Mouse (Mus musculus): ENCODE measurements around the gene Col27a1.
"Not testable (repeated sequence)": the region's sequence is repeated elsewhere in the genome, so short reads cannot be mapped to it uniquely, and the experiment has no call there.

Gene Col27a1

DNA sequence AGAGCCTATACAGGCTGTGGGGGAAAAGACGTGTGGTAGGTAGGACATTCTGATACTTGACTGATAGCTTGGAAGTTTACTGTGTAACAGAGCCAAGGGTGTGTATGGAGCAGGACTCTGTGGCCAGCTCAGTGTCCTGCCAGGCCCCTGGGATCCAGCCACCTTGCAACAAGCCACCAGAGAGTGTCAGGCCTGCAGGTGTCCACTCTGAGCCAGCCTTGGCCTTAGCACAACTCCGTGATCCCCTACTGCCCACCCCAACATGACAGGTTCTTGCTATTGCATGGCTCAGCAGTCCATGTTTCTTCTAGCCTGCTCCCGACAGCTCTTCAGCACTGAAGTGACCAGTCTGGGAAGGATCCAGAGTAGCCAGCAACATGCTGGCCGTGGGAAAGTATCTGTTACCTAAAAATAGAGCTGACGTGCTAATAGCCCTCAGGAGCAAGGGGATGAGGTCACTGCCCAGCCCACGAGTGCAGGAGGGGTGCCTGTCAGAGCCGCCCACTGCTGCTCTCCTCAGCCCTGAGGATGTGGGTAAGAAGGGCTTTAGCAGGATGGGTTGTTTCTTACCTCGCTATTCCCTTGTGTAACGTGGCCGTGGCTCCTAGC is 96.5 kb downstream of the Col27a1 start:
- DNase-seq (ENCODE audit: low read depth, low spot score): no peak

DNA sequence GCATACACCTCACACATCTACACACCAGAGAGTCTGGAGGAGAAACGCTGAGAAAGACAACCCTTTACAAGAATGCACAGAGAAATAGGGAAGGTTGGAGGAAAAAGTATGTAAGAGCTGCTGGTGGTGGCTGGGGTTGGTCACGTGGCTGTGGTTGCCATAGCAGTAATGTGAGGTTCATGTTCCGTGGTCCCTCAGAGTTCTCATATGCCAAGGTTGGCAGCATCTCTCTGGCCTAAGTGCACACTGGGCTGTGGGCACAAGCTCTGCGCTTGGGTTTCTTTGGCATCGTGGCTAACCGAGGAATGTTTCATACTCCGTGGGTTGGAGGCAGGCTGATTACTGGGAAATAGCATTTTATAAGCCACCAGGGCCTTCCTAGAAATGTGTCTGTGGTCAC is 97.6 kb downstream of the Col27a1 start:
- no peak for DNase-seq (ENCODE audit: low read depth, low spot score)

DNA sequence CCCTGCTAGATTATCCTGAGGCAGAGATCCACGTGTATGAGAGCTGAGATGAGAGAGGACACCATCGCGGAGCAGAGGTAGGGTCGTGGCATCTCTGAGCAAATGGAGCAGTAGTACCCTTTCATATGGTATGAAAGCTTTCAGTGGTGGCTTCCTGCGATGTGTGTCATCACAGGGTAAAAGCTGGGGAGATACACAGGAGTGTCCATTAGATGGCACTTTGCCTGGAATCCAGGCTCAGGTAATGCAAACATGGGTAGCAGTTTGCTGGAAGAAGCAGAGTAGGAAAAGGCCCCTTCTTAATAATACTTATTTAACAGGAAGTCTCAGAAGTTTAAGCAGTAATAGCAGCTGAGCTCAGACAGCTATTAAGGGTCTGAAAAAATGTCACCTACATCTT is 100.3 kb downstream of the Col27a1 start:
- no peak for DNase-seq (ENCODE audit: low read depth, low spot score)

DNA sequence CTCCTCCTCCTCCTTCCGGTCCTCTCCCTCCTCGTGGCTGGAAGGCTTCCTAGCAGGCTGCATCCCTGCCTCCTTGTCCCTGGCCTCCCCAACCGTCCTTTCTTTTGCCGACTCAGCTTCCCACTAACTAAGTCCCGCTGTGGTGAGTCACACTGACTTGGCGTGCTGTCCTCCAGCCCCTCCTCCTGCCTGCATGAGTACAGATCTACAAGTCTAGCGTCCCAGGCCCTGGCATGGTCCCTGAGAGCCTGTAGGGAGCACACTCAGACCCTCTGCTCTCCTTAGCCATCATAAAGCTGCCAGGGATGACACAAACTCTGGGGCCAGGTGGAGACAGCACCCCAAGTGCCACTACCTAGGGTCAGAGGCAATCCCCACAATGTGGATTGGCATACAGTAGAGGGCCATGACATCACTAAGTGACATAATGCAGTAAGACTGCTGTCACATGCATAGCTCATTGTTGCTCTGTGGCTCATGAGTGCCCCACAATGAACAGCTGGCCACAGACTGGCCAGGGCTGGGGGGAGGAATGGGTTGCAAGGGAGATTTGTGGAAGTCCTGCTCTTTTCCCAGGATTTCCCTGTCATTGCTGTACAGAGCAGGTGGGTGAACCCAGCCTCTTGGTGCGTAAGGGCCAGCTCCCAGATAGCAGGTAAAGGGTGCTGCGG is 102.4 kb downstream of the Col27a1 start:
- no peak for DNase-seq (ENCODE audit: low read depth, low spot score)

DNA sequence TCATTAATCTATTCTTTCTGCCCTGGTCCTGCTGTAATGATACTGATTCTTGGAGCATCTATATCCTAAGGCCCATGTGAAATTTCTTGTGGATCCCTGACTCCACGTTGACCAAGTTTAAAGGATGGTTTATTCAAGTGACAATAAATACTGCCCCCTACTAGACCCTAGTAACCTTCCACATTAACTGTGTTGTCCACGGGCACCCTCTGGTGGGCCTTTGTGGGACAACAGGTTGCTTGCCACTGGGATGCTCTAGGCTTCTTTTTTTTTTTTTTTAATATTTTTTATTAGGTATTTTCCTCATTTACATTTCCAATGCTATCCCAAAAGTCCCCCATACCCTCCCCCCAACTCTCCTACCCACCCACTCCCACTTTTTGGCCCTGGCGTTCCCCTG is 105.8 kb downstream of the Col27a1 start:
- not testable (repeated sequence) for DNase-seq (ENCODE audit: low read depth, low spot score)

DNA sequence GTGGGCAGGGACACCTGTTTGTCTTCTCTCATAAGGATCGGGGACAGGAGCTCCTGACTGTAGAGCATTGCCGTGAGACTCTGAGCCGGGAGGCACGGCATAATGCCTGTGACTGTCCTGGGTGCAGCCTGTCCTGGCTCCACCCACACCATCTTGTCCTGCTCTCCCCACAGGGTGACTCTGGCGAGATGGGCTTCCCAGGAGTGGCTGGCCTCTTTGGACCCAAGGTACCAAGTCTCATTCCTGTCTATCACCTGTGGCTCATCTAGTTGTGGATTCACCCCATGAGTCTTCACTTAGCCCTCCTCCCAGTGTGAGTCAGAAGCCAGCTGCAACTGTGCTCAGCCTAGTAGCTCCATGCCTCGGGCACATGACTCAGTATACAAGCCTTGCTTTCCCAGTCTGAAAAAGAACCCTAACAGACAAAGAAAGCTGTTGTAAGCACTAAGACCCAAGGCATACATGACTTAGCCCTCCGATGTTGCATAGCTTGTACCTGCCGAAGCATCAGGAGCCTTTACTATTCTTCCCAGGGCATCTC is 109.5 kb downstream of the Col27a1 start:
- no peak for DNase-seq (ENCODE audit: low read depth, low spot score)

DNA sequence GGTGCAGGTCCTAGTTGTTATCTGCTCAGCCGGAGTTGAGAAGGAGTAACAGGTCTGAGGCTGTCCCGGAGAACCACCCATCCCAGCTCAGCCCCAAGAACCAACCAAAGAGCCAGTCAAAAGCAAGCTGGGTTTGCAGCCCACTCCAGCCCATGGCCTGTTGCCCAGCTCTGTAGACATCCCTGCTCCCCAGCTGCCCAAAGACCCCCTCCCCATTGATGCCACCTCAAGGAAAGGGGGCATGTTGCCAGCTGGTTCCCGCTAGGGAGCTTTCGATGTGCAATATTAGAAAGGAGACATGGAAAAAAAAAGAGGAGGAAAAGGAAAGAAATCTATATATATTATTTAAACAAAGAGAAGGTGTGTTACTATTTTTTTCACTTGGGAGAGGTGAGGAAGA is 119.6 kb downstream of the Col27a1 start:
- DNase-seq (ENCODE audit: low read depth, low spot score): no peak

DNA sequence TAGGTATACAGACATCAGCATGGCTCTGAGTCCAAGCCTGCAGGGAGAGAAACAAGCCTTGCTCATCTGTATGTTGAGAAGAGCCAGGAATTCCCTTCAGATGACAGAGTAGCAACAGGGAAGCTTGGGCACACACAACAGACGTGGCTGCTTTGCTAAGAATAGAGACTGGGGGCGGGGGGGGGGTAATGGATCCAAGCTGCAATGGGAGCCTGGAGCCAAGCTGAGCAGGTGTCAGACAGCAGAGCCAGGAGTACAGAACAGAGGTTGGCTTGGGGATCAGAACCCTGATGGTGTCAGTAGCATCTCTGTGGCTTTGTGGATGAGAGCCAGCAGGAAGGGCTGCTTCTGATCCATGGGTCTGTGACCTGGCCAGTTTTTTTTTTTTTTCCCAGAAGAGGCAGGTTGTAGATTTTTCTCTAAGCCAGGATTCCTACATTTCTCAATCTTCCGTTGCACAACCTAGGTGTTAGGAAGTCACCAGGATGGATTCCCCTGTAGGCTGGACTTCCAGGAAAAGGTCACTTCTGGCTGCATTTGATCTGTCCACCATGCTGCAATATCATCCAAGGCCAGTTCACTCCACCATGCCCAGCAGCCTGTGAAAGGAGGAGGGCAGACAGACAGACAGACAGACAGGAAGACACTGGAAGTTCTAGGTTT is 124.7 kb downstream of the Col27a1 start:
- DNase-seq (ENCODE audit: low read depth, low spot score): no peak

DNA sequence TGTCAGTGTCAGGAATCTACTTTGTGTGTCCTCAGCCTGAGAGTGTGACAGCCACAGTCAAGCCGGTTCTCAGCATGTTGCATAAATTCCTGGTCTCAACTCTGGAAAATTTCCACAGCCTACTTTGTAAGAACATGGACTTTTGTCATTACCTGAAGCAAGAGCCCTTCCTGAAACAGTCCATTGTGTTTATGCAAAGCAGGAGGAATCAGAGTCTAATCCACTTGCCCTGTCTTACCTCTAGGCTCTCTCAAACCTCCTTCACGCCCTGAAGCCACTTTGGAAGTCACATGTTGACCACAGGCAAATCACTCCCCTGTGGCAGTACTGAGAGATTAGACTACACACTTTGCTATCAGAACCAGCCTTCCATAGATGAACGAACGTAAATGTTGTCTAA is 128.7 kb downstream of the Col27a1 start:
- no peak for DNase-seq (ENCODE audit: low read depth, low spot score)

DNA sequence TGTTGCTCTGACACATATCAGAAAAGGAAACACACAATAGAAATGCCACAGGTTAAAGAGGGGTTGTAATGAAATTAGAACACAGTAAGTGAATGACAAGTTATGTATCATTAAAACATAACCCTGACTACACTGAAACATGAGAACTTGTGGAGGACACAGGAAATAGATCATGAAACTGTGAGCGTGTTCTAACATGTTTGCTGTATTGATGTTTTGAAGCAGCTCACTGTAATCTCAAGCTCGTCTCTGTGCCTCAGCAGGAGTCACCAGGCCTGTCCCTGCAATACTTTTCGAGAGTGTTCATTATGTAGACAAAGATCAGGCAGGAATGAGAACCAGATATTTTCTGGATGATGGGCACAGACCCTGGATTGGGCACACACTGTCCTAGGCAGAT is 129.8 kb downstream of the Col27a1 start:
- DNase-seq (ENCODE audit: low read depth, low spot score): no peak

DNA sequence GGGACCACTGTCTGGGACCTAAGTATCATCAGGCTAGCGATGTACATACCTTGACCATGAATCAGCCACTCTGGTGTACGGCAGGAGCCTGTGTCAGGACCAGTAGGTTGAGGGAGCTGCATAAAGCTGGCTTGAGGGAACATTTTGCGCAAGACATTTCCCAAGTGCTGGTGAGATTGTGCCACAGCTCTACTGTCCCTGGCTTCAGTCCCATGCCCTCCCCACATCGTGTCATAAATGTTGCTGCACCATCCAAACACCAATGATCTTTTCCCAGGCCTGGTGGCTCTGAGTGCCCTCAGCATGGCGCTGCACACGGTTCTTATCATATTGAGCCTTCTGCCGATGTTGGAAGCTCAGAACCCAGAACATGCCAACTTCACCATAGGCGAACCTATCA is 130.5 kb downstream of the Col27a1 start, which contains the start of gene Orm1:
Orm1 (plus strand) TSS at position 266 of the 400 bp plus-strand sequence.
- no peak for DNase-seq (ENCODE audit: low read depth, low spot score)

DNA sequence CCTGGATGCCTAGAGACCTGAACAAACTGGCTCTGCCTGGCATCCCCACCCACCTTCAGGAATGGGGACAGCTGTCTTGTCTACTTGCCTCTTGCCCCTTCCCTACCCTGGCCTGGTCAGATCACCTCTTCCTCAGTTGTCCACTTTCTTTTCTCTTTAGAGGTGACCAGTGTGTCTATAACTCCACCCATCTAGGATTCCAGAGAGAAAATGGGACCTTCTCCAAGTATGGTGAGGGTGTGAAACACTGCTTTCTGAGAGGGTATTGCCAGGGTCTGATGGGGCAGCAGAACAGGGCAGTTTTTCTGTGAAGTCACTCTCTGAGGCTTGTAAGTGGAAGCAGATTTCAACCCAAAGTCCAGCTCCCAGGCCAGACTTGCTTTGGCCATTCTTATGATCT is 131.5 kb downstream of the Col27a1 start:
- DNase-seq (ENCODE audit: low read depth, low spot score): no peak

DNA sequence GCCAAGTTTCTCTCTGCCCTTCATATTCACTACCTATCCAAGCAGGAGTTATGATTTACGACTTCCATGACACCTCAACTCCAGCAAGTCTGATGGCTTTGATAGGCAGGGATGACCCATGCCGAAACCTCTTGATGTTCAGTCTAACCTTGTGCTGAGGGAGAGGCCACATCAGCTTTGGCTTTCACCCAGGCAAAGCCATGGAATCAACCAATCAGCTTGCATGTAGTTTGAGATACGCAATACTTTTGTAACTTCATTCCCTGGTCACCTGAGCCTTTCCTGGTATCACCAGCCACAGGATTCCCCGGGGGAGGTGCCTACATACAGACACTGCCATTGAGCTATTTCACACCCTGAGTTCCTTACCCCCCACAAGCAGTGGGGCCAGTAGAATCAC is 132.9 kb downstream of the Col27a1 start:
- no peak for DNase-seq (ENCODE audit: low read depth, low spot score)

DNA sequence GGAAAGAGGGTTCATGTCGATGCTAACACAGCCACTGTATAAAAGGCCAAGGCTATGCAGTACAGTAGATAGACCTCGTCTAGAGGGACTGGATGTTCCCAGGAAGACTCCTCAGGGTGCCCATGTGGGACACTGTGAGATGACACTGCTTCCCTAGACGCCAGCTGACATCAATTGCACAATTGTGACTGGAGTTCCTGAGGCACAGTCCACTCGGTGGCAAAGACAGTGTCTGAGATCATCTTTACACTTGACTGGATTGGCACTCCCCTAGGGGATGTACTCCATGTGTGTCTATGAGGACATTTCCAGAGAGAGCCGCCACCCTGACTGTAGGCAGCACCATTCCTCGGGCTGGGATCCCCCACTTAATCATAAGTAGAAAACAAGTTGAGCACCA is 134.7 kb downstream of the Col27a1 start:
- DNase-seq (ENCODE audit: low read depth, low spot score): no peak

DNA sequence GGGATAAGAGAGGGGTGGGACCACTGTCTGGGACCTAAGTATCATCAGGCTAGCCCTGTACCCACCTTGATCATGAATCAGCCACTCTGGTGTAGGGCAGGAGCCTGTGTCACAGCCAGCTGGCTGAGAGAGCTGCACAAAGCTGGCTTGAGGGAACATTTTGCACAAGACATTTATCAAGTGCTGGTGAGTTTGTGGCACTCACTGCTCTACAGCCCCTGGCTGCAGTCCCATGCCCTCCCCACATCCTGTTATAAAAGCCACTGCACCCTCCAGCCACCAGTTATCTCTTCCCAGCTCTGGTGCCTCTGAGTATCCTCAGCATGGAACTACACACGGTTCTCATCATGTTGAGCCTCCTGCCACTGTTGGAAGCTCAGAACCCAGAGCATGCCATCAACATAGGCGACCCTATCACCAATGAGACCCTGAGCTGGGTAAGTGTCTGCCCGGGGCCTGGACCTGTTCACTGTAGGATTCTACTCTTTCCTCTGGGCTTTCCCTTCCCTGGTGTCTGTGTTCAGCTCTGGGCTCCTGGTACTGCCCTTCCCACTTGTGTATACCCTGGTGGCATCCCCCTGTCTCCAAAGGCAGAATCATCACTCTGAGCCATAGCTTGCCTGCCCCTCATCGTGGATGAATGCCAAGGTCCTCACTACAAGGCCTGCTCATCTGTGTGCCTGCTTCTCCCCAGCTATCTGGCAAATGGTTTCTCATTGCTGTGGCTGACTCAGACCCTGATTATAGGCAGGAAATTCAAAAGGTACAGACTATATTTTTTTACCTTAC is 142.3 kb downstream of the Col27a1 start, which contains the start of gene Orm3:
Orm3 (plus strand) TSS at position 286 of the 789 bp plus-strand sequence.
- no peak for DNase-seq (ENCODE audit: low read depth, low spot score)

DNA sequence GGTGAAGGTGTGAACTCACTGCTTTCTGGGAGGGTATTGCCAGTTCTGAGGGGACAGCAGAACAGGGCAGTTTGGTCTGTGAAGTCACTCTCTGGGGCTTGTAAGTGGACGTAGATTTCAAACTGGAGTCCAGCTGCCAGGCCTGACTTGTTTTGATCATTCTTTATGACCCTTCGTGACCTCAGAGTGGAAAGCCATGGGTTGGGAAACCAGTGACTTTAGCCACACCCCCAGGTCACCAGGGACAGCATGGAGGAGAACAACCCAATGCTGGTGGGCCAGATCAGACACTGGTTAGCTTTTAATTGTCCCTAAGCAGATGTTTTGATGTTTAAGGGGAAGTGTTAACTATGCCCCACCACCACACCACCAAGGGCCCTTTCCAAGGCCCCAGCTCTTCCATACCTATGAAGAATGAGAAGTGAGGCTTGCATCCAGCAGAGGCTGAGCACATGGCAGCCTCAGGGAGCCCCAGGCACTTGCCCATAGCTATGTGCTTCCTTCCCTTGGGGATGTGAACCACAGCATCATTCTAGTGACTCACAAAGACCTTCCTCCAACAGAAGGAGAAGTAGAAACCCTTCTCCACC is 143.3 kb downstream of the Col27a1 start:
- DNase-seq (ENCODE audit: low read depth, low spot score): no peak

DNA sequence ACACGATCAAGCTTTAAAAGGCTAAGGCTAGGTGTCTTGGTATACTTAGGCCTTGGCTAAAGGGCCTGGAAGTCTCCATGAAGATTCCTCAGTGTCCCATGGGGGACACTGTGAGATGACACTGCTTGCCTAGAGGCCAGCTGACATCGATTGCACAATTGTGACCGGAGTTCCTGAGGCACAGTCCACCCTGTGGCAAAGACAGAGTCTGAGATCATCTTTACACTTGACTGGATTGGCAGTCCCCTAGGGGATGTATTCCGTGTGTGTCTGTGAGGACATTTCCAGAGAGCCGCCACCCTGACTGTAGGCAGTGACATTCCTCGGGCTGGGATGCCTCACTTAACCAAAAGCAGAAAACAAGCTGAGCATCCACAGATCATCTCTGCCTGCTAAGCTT is 146.1 kb downstream of the Col27a1 start:
- no peak for DNase-seq (ENCODE audit: low read depth, low spot score)

DNA sequence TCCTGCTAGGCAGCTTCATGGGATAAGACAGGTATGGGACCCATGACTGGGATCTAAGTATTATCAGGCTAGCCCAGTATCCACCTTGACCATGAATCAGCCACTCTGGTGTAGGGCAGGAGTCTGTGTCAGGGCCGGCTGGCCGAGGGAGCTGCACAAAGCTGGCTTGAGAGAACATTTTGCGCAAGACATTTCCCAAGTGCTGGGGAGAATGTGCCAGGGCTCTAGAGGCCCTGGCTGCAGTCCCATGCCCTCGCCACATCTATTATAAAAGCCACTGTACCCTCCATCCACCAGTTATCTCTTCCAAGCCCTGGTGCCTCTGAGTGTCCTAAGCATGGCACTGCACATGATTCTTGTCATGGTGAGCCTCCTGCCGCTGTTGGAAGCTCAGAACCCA is 148.3 kb downstream of the Col27a1 start, which contains the start of gene Orm2:
Orm2 (plus strand) TSS at position 300 of the 400 bp plus-strand sequence.
- no peak for DNase-seq (ENCODE audit: low read depth, low spot score)

DNA sequence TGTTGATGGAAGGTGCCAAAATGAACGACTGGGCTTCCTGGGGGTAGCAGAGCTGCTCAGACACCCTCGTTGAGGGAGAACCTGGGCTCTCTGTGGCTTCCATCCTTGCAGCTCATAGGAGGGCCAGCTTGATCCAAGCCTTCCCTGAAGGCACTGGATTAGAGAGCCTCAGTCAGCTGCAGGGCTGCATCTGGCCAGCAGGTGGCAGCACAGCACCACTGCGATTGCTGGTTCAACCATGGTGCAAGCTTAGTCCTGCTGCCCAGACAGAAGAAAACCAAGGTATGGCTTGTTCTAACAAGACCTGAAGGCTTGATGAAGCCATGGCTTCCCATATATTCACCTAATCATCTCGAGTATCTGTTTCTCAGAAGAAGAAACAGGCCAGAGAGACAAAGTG is 154.8 kb downstream of the Col27a1 start:
- no peak for DNase-seq (ENCODE audit: low read depth, low spot score)

DNA sequence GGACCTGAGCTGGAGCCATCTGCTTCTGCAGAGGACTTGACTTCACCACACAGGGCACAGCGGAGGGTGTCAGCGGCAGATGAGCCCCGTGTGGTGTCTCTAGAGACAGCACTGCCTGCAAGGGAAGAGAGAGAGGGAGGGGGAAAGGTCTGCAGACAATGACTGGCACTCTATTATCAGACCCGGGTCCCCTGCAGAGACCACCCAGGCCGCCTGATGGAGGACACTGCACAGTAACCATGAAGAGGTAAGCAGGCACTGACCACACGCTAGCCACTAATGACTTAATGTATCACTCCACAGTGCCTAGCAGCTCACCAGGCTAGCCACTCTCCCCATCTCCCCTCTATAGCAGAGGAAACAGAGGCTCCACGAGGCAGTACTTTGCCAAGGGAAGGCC is 157.1 kb downstream of the Col27a1 start:
- DNase-seq (ENCODE audit: low read depth, low spot score): no peak

DNA sequence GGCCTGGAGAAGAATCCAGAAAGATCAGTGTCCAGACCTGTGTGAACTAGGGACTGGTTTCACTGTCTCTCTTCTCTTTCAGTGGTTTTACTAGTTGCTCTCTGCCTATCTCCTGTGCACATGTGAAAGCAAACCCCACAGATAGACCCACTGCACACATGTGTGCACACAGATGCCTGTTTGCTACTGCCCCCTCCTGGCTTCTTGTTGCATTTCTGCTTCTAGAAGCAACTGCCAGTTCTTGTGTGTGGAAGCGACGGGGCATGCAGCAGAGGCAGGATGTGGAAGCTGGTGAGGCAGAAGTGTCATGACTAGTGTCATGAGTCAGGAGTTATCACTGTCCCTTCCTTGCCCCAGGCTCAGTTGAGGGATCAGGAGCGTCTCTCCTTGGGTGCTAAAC is 158.1 kb downstream of the Col27a1 start:
- DNase-seq (ENCODE audit: low read depth, low spot score): no peak

Measured in brain, embryonic 18.5 days (tissue).